In the genomic region with DNA sequence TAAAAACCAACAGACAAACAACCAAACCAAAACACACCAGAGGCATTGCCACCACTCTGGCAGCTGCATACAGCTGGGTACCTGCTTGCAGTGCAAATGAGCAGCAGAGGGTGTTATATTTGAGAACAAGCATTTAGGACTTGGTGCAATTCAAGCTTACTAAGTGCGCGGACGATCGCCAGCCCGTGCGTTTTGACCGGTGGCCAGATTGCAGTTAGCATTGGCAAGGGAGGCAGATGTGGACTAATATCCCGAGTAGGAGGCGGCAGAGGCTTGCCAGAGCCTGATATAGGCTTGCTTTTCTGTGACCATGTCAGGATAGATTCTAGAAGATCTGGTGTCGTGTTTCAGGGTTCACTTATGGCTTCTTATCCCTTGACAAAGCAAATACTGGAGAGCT, we compare ENCODE assay signal across 12 mouse cellular contexts. TPM values are rescaled to one million over a fixed set of nuclear protein-coding genes. Genes with fewer than 3 reads are reported as not detected.
A peak's percentile ranks its signal among the peaks of the same experiment; 100 is the strongest.
DNase-seq lines count a peak whose midpoint lies in the region.
"Had no signal": no experiment of that assay in that cellular context is flagged by ENCODE, and none has a peak within 500 bp of the region (broad histone marks: within the 10 kb centered on the region; RNA-seq: fewer than 3 reads in every experiment).

No protein-coding gene starts in this region.

- peak; percentile 25 to 45 for DNase-seq in adrenal gland, postnatal 36 days
- DNase-seq in adrenal gland, postnatal 4 days (ENCODE audit: low spot score in 2 of 2) = no peak
- DNase-seq in heart, postnatal 14 days = peak; percentile 19 to 29
- no peak for DNase-seq in heart, adult 9 months (ENCODE audit: low spot score in 2 of 2)
- peak; percentile 19 for DNase-seq in fibroblast of lung, adult 2 months (ENCODE audit: low read depth)
- DNase-seq in gonadal fat pad, adult 2 months (ENCODE audit: low read depth) = peak; percentile 49
- no peak for DNase-seq in thymus, adult 18-20 months
- DNase-seq in ovary, postnatal 36 days (ENCODE audit: low spot score) = no peak
- DNase-seq: cerebellum, adult 11 months; kidney, adult 11 months; layer of hippocampus, postnatal 36 days; thymus, adult 2 months had no signal

- intact Hi-C loops in heart, postnatal 14 days (cut with DNase I) = no loop called here

RNA-seq across cellular contexts. Expression of gene Mta3, which starts 52.1 kb away (rescaled TPM):
- 10 to 100 TPM; 73.9 to 75.6 TPM for total RNA-seq in adrenal gland, postnatal 36 days (2021)
- total RNA-seq in adrenal gland, postnatal 4 days (2021) = 100 to 1,000 TPM; 103 to 108 TPM
- 10 to 100 TPM; 25.7 to 27.0 TPM for total RNA-seq in heart, postnatal 14 days (2021)
- polyA plus RNA-seq in gonadal fat pad, adult 2 months (2012; rRNA removed) = 52.0 and 63.7 TPM in 2 replicates

Comparison
In these comparisons a context has a peak if more than half of its experiments do, and no peak if none do; other contexts are left out.
1. DNase-seq: peak in adrenal gland, postnatal 36 days (2 of 2), heart, postnatal 14 days (2 of 2), fibroblast of lung, adult 2 months (single experiment) and gonadal fat pad, adult 2 months (single experiment); none in adrenal gland, postnatal 4 days (0 of 2), heart, adult 9 months (0 of 2), thymus, adult 18-20 months (0 of 2) and ovary, postnatal 36 days (single experiment).